Mouse (Mus musculus) embryonic facial prominence, embryonic 10.5 days (tissue): ENCODE results near the gene Pip5k1c. TPM values are rescaled to one million over a fixed set of nuclear protein-coding genes. Genes with fewer than 3 reads are reported as not detected.

Source experiments
- DNase-seq: peaks from one replicate; pipeline ENCODE4 v3.0.0-alpha.2; 2017; ENCODE audit warnings: low spot score
- H3K27ac ChIP-seq: fragments of 300-500 bp; sonication (generic); replicated peaks from 2 replicates; pipeline ENCODE4 v1.5.1; 2016; ENCODE audit warnings: mild to moderate bottlenecking
- H3K27me3 ChIP-seq: fragments of 300-500 bp; sonication (generic); replicated peaks from 2 replicates; pipeline ENCODE4 v1.6.1; 2016; ENCODE audit warnings: low read depth, mild to moderate bottlenecking; ENCODE audit not compliant: poor library complexity, severe bottlenecking
- H3K36me3 ChIP-seq: fragments of 300-500 bp; sonication (generic); replicated peaks from 2 replicates; pipeline ENCODE4 v1.6.1; 2016; ENCODE audit warnings: mild to moderate bottlenecking, moderate library complexity
- H3K4me1 ChIP-seq: fragments of 300-500 bp; sonication (generic); 2 replicates; pipeline ENCODE4 v1.6.1; 2016
- H3K4me3 ChIP-seq: fragments of 300-500 bp; sonication (generic); 2 replicates; pipeline ENCODE4 v1.5.1; 2016; ENCODE audit warnings: mild to moderate bottlenecking, moderate library complexity
- H3K9me3 ChIP-seq: fragments of 300-500 bp; sonication (generic); 2 replicates; pipeline ENCODE4 v1.6.1; 2016; ENCODE audit warnings: mild to moderate bottlenecking
- WGBS: fragments of 180-500 bp; shearing (Covaris S2); methylation state at CpG from one replicate; pipeline ENCODE4 v1.1.7; 2016; 5-methylcytosine and 5-hydroxymethylcytosine counted together
- polyA plus RNA-seq: library from polyadenylated mRNA; unstranded; fragments of >200 nt; fragmentation: Nextera tagmentation; extraction: Ambion mirVana; gene quantifications from 2 replicates; pipeline ENCODE4 v1.2.1, GENCODE M21; 2016

The Pip5k1c gene
- polyA plus RNA-seq, 1 experiment from 2014 or later = 72.2 TPM

DNA sequence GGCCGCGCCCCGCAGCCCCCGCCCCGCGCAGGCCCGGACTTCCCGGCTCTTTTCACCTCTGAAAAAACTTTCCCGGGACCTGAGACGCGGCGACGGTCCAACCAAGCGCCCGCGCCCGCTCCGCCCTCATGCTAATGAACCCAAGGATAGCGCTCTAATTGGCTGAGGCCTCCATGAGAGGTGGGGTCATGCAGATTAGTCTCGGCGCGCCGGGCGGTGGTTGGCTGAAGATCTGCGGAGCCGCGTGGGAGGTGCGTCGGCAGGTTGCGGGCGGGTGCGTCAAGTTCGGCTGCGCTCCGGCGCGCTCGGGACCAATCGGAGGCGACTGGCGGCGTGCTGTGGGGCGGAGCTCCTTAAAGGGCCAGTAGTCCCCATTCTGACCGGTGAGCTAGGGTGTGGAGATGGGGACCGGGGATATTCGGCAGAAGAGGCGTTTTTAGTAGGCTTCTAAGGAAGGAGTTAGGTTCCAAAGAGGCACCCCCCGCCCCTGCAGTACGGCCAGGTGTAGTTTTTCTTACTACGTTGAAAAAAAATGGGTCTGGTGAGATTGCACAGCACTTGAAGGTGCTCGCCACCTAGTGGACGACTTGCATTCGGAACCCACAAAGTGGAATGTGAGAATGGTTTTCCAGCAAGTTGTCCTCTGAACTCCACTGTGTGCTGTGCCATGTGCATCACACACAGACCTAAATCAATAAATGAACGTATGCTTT is 57.7 kb downstream of the Pip5k1c start, which contains the start of gene Hmg20b:
TSS of gene Hmg20b (minus strand) at position 130 of the 713 bp plus-strand sequence.
- Histone ChIP-seq H3K27ac (peak within 1 kb of the TSS; percentile 95), H3K4me1 (peaks cover 66% of the 10 kb centered on the region), H3K36me3 (peaks cover 32% of the 10 kb centered on the region), H3K4me3 (peak within 1 kb of the TSS; percentile 98), H3K9me3 (no peaks in the 10 kb centered on the region), H3K27me3 (peaks cover 39% of the 10 kb centered on the region)
- peak; percentile 100 for DNase-seq
- WGBS = under 1% methylated on average over 54 of the region's 54 CpGs

- peaks cover 19% of the 10 kb centered on the region for H3K36me3 ChIP-seq
- 22% methylated on average over 9 of the region's 9 CpGs for WGBS
- DNase-seq = no peak
- H3K4me1 ChIP-seq = peaks cover 62% of the 10 kb centered on the region
- peaks cover 39% of the 10 kb centered on the region for H3K27me3 ChIP-seq
- peak overlapping the region; percentile 25; the same call in 1 of the 2 replicates for H3K4me3 ChIP-seq
- no peak overlapping the region for H3K27ac ChIP-seq
- no peaks in the 10 kb centered on the region for H3K9me3 ChIP-seq
Measured at GRCm38 (mm10) chr10:81351678-81352291, 59.0 kb downstream of the Pip5k1c start.

DNA sequence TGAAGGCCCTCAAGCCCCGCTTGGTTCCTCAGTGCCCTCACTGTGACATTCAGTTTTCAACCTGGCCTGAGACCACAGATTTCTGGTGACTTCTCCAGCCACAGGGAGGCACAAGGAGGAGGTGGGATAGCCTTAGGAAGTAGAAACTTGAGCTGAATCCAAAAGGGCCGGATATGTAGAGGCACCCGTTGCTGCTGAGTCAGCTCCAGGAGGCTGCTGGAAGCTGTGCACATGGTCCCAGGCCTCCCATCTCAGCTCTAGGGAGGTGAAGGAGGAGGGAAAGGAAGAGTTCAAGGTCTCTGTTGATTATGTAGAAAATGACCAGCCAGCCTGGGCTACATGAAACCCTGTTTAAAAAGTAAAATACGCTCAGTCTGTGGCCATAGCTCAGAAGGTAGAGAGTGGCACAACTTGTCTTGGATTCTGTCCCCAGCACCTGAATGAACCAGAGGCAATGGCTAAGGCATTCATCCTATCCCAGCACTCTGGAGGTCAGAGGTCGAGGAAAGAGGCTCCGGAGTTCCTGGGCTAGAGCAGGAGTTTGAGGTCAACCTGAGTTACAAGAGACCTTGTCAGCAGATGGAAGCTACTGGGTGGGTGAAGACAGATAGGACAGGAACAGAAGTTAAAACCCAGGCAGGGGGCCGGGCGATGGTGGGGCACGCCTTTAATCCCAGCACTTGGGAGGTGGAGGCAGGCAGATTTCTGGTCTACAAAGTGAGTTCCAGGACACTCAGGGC is 62.1 kb downstream of the Pip5k1c start:
- peaks cover 62% of the 10 kb centered on the region for H3K4me1 ChIP-seq
- peaks cover 41% of the 10 kb centered on the region for H3K27me3 ChIP-seq
- DNase-seq = no peak
- H3K27ac ChIP-seq = no peak overlapping the region; the same call in 1 of the 2 replicates
- H3K4me3 ChIP-seq = no peak overlapping the region
- whole genome bisulfite sequencing = 57% methylated on average over 9 of the region's 9 CpGs
- H3K9me3 ChIP-seq = no peaks in the 10 kb centered on the region
- 0 out of 2 replicates have a peak, but pooled peaks cover under 1% of the 10 kb centered on the region for H3K36me3 ChIP-seq

GRCm38 (mm10) chr10:81355533-81355932 is 62.8 kb downstream of the Pip5k1c start:
- Histone ChIP-seq H3K4me1 (peaks cover 66% of the 10 kb centered on the region), H3K27ac (no peak overlapping the region), H3K27me3 (peaks cover 42% of the 10 kb centered on the region), H3K36me3 (0 out of 2 replicates have a peak, but pooled peaks cover 4% of the 10 kb centered on the region), H3K4me3 (no peak overlapping the region), H3K9me3 (no peaks in the 10 kb centered on the region)
- DNase-seq = no peak
- 70% methylated on average over 4 of the region's 4 CpGs for WGBS

DNA sequence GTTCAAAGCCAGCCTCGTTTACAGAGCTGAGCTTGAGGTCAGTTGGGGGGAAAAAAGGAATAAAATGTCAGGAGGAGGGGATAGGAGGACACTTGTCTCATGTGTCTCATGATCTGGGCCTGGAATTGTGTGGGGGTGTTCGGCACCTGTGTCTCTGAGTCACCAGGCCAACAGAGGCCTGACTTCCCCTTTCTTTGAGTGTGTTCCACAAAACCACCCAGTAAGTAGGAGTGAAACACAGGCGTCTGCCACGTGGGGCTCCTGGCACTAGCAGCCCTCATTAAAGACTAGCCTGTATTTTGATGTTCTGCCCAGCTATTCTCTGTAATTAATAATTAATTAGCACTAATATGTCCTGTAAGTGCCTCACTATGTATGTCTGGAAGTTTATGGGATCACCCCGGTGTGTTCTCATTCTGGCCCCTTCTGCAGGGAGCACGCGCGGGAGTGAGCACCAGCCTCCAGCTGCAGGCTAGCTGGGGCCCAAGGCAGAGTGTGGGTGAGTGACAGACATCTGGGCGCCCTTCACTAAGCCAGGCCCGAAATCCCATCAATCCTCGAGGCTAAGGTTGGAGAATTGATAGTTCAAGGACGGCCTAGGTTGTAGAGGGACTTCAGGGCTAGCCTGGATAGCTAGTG is 63.7 kb downstream of the Pip5k1c start:
- peaks cover 12% of the 10 kb centered on the region; the same call in 1 of the 2 replicates for H3K36me3 ChIP-seq
- no peak for DNase-seq
- H3K9me3 ChIP-seq = no peaks in the 10 kb centered on the region
- peak overlapping the region; percentile 85 for H3K4me3 ChIP-seq
- peaks cover 68% of the 10 kb centered on the region for H3K4me1 ChIP-seq
- H3K27me3 ChIP-seq = peaks cover 42% of the 10 kb centered on the region
- H3K27ac ChIP-seq = no peak overlapping the region; the same call in 1 of the 2 replicates
- WGBS = 56% methylated on average over 12 of the region's 12 CpGs

- Histone ChIP-seq H3K36me3 (peaks cover 19% of the 10 kb centered on the region; the same call in 1 of the 2 replicates), H3K27ac (peak within 1 kb of the TSS; percentile 85), H3K4me3 (peak within 1 kb of the TSS; percentile 85), H3K4me1 (peaks cover 70% of the 10 kb centered on the region), H3K9me3 (no peaks in the 10 kb centered on the region), H3K27me3 (peaks cover 49% of the 10 kb centered on the region)
- 3% methylated on average over 79 of the region's 79 CpGs for WGBS
- peak; percentile 92 for DNase-seq
Measured at GRCm38 (mm10) chr10:81356991-81357844, 64.5 kb downstream of the Pip5k1c start, which contains the start of gene Mfsd12. Gene Mfsd12, plus strand, starts transcription at chr10:81357491.

DNA sequence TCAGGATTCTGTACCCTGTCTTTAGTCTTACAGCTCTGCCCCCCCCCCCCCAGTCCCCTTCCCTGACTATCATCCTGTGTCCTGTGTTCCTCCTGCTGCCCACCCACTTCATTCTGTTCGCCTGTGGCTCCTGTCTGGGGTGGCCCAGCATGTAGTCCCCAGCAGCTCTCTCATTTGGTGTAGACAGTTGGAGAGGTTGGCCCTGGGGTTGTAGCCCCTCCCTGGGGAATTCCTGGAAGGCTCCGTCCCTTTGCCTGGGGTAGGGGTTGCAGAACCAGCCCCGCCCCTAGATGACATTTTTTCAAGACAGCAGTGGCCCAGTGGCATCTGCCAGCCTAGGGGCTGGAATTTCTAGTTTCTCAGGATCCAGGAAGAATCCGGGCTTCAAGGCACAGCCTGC is 65.4 kb downstream of the Pip5k1c start:
- DNase-seq = no peak
- Histone ChIP-seq H3K4me1 (peaks cover 80% of the 10 kb centered on the region), H3K27me3 (peaks cover 59% of the 10 kb centered on the region), H3K27ac (0 out of 2 replicates have a peak overlapping the region, but pooled peaks have one; percentile 85), H3K9me3 (no peaks in the 10 kb centered on the region), H3K4me3 (peak overlapping the region; percentile 85), H3K36me3 (peaks cover 29% of the 10 kb centered on the region)
- 25% methylated on average over 4 of the region's 4 CpGs for WGBS

DNA sequence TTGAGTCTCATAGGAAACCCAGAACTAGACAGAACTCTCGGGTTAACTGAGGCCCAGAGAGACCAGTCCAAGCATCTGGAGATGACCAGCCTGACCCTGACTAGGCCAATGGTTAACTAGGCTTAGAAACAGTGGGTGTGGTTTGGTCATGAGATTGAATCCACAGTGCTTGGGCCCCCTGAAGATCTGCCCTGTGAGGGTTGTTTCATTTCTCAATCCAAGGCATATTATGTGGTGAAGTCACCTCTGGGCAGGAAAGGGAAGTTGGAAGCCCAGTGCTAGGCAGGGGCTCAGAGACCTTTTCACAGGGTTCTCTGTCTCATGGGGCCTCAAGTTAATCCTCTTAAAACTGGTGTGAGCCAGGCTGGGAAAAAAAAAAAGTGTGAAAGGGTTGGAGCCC is 66.1 kb downstream of the Pip5k1c start:
- no peak overlapping the region for H3K27ac ChIP-seq
- 63% methylated on average over 1 of the region's 1 CpGs for WGBS

GRCm38 (mm10) chr10:81360721-81361120 is 68.0 kb downstream of the Pip5k1c start:
- DNase-seq = no peak
- 0 out of 2 replicates have a peak overlapping the region, but pooled peaks have one; percentile 16 for H3K27ac ChIP-seq
- H3K9me3 ChIP-seq = no peaks in the 10 kb centered on the region
- H3K27me3 ChIP-seq = peaks cover 79% of the 10 kb centered on the region
- peaks cover 91% of the 10 kb centered on the region for H3K4me1 ChIP-seq
- peaks cover 34% of the 10 kb centered on the region for H3K36me3 ChIP-seq
- 72% methylated on average over 8 of the region's 8 CpGs for WGBS
- H3K4me3 ChIP-seq = peak overlapping the region; percentile 17; the same call in 1 of the 2 replicates

More for the DNA sequence above, 66.1 kb downstream of the Pip5k1c start:
- no peak for DNase-seq
- H3K27me3 ChIP-seq = peaks cover 65% of the 10 kb centered on the region
- peaks cover 32% of the 10 kb centered on the region for H3K36me3 ChIP-seq
- peaks cover 86% of the 10 kb centered on the region for H3K4me1 ChIP-seq
- H3K4me3 ChIP-seq = peak overlapping the region; percentile 85
- H3K9me3 ChIP-seq = no peaks in the 10 kb centered on the region

- H3K36me3 ChIP-seq = peaks cover 48% of the 10 kb centered on the region
- DNase-seq = no peak
- H3K9me3 ChIP-seq = no peaks in the 10 kb centered on the region
- peaks cover 69% of the 10 kb centered on the region for H3K27me3 ChIP-seq
- H3K27ac ChIP-seq = no peak overlapping the region
- WGBS = 76% methylated on average over 12 of the region's 12 CpGs
- peaks cover 97% of the 10 kb centered on the region for H3K4me1 ChIP-seq
- peak overlapping the region; percentile 54; the same call in 1 of the 2 replicates for H3K4me3 ChIP-seq
Measured at GRCm38 (mm10) chr10:81362336-81362949, 69.7 kb downstream of the Pip5k1c start.
